Mouse (Mus musculus) liver, adult 2 months (tissue): ENCODE measurements around the gene Klf13.

ENCODE experiments used
- CTCF ChIP-seq: fragments of 200-500 bp; IDR thresholded peaks from 2 replicates; pipeline ENCODE4 v1.5.1; 2011; ENCODE audit warnings: low read depth, low read length, control low read depth
- POLR2A ChIP-seq: fragments of 200-500 bp; IDR thresholded peaks from 2 replicates; pipeline ENCODE4 v1.6.1; 2011; ENCODE audit warnings: low read length, control low read depth; ENCODE audit not compliant: insufficient read depth; ENCODE audit errors: extremely low read depth

DNA sequence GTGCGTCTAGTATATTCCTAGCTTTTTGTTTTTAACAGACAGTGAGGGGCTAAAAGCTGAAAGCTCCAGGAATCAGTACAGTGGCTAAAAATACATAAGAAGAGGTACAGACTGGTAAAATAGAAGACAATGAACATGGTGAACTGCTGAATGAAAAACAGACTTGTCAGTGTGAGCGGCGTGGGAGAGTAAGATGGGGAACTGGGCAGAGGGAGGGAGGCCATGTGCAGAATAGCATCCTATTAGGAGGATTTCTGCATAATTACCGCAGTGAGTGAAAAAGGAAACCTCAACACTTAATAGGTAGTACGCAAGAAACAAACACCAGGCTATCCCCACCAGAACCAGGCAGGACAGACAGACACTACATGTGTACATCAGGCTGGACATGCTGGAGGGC lies 45.5 kb downstream of the Klf13 start:
- no peak for TF ChIP-seq POLR2A
- no peak for TF ChIP-seq CTCF
